Mouse (Mus musculus) heart, embryonic 14.5 days (tissue): ENCODE measurements around the gene Bmpr1b. TPM values are rescaled to one million over a fixed set of nuclear protein-coding genes. Genes with fewer than 3 reads are reported as not detected.

Source experiments
- ATAC-seq: fragments of 200-750 bp; cut with Nextera tagmentation; 2 replicates; pipeline ENCODE4 v1.8.0; 2017; ENCODE audit warnings: low read depth, moderate TSS enrichment; ENCODE audit not compliant: insufficient number of reproducible peaks, insufficient read depth, low FRiP score
- H3K27ac ChIP-seq, 2 experiments: fragments of 200-500 bp in 1 of 2; fragments of 300-500 bp in 1 of 2; sonication (generic) in 1 of 2; replicated peaks in 1 of 2; 2 replicates each; pipeline ENCODE4 v1.5.1; 2012 to 2014; ENCODE audit warnings: low read depth in 2 of 2, low read length in 2 of 2, control low read depth in 1 of 2, mild to moderate bottlenecking in 1 of 2, mixed read lengths in 1 of 2; ENCODE audit not compliant: control insufficient read depth in 1 of 2, insufficient read depth in 1 of 2
- H3K27me3 ChIP-seq: fragments of 300-500 bp; sonication (generic); 2 replicates; pipeline ENCODE4 v1.6.1; 2014; ENCODE audit warnings: mild to moderate bottlenecking, low read length, control low read depth; ENCODE audit not compliant: control insufficient read depth, insufficient read depth
- H3K36me3 ChIP-seq: fragments of 300-500 bp; sonication (generic); 2 replicates; pipeline ENCODE4 v1.6.1; 2014; ENCODE audit warnings: mild to moderate bottlenecking, control low read depth, low read length, mixed read lengths; ENCODE audit not compliant: control insufficient read depth, insufficient read depth
- H3K4me1 ChIP-seq, 2 experiments: fragments of 200-500 bp in 1 of 2; fragments of 300-500 bp in 1 of 2; sonication (generic) in 1 of 2; 2 replicates each; pipeline ENCODE4 v1.6.1; 2012 to 2014; ENCODE audit warnings: low read length in 2 of 2, control low read depth in 1 of 2, mixed read lengths in 1 of 2; ENCODE audit not compliant: control insufficient read depth in 2 of 2, insufficient read depth in 2 of 2
- H3K4me2 ChIP-seq: fragments of 300-500 bp; sonication (generic); 2 replicates; pipeline ENCODE4 v1.6.1; 2014; ENCODE audit warnings: mild to moderate bottlenecking, low read length
- H3K4me3 ChIP-seq, 2 experiments: fragments of 200-500 bp in 1 of 2; fragments of 300-500 bp in 1 of 2; sonication (generic) in 1 of 2; 2 replicates each; pipeline ENCODE4 v1.5.1; 2012 to 2014; ENCODE audit warnings: low read length in 2 of 2, mild to moderate bottlenecking in 2 of 2, control low read depth in 1 of 2, low read depth in 1 of 2, moderate library complexity in 1 of 2; ENCODE audit not compliant: control insufficient read depth in 1 of 2, insufficient read depth in 1 of 2
- H3K9ac ChIP-seq: fragments of 300-500 bp; sonication (generic); 2 replicates; pipeline ENCODE4 v1.6.1; 2014; ENCODE audit warnings: mild to moderate bottlenecking, low read length
- H3K9me3 ChIP-seq: fragments of 300-500 bp; sonication (generic); 2 replicates; pipeline ENCODE4 v1.6.1; 2016; ENCODE audit warnings: low read length, control low read depth; ENCODE audit not compliant: control insufficient read depth
- WGBS: fragments of 180-500 bp; shearing (Covaris S2); extraction: QIAGEN DNeasy Blood & Tissue Kit; methylation state at CpG from one replicate; pipeline ENCODE4 v1.1.7; 2014; 5-methylcytosine and 5-hydroxymethylcytosine counted together
- polyA plus RNA-seq: library from polyadenylated mRNA; unstranded; fragments of >200 nt; fragmentation: Nextera tagmentation; extraction: Ambion mirVana; gene quantifications from 2 replicates; pipeline ENCODE4 v1.2.1, GENCODE M21; 2014

Bmpr1b gene
- polyA plus RNA-seq, 1 experiment from 2014 or later, result 0.70 TPM

DNA sequence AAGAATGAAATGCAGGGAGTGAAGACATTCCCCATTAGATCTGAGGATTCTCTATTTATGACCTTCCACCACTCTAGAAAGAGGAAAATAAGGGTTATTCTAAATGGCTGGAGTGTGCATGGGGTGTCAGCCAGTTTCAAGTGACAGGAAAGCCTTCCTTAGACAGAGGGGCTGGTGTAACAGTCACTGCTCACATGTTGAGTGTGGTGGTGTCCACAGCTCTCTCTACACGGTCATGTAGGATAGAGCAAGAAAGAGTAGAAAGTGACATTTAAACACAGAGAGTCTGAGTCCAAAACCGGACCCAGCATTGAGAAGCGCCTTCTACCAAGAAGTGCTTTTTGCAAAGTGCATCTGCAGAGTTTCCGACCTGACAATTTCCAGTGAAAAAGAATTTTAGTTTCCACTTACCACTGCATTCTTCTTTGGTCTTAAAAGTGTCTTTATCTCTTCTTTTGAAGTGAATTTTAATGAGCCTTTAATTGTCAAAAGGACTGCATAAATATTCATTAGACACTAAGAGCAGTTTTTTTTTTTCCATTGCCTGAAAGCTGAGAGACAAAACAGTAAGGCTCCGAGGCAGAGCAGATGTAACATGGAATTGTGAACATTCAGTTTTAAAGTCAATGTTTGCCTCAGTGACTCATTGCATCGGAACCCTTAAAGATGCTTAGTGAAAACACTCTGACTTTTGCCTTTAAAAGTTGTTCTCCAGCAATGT is 263.2 kb downstream of the Bmpr1b start:
- 80% methylated on average over 6 of the region's 6 CpGs for WGBS

DNA sequence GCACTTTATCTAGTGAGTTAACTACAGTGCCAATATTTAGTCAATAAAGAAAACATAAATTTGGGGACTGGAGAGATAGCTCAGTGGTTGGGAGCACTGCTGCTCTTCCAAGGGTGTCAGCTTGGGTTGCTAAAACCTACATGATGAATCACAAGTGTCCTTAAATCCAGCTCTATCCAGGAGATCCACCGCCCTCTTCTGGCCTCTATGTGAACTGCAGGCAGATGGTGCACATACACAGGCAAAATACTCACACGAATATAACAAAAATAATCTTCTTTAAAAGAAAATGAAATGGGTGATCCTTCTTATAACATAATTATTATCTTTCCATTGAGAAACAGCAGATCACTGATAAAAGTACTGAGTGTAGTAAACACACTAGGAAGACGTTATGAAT is 268.9 kb downstream of the Bmpr1b start:
- Histone ChIP-seq H3K9ac (no peak overlapping the region), H3K9me3 (peaks cover 4% of the 10 kb centered on the region; the same call in 1 of the 2 replicates), H3K27ac (no peak overlapping the region), H3K4me3 (no peak overlapping the region), H3K27me3 (no peaks in the 10 kb centered on the region), H3K4me1 (no peaks in the 10 kb centered on the region), H3K36me3 (no peaks in the 10 kb centered on the region), H3K4me2 (no peak overlapping the region)
- 84% methylated on average over 3 of the region's 3 CpGs for WGBS
- no peak for ATAC-seq

More for the DNA sequence above, 263.2 kb downstream of the Bmpr1b start:
- H3K27me3 ChIP-seq, result no peaks in the 10 kb centered on the region
- H3K27ac ChIP-seq, result no peak overlapping the region
- no peaks in the 10 kb centered on the region for H3K4me1 ChIP-seq
- no peak overlapping the region for H3K4me3 ChIP-seq
- no peaks in the 10 kb centered on the region for H3K9me3 ChIP-seq
- H3K36me3 ChIP-seq, result no peaks in the 10 kb centered on the region
- no peak overlapping the region for H3K4me2 ChIP-seq
- no peak for ATAC-seq
- no peak overlapping the region for H3K9ac ChIP-seq

DNA sequence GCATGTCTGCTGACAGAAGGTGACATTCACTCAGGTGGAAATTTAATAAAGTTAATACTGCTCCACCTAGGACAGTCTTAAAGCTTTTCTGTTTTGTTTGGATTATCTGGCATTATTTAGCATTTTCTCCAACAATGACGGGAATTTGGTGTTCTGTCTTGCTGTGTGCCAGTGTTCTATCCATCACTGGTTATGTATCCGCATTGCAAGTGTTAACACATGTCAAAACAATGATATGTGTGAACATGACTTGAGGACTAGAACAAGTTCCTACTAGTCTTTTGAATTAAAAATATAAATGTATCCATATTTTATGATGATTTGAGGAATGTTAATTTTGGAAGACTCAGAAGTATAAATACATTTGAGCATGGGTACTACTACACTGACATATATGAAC is 269.7 kb downstream of the Bmpr1b start:
- Histone ChIP-seq H3K36me3 (no peaks in the 10 kb centered on the region), H3K4me2 (no peak overlapping the region), H3K9ac (no peak overlapping the region), H3K9me3 (peaks cover 4% of the 10 kb centered on the region; the same call in 1 of the 2 replicates), H3K27me3 (no peaks in the 10 kb centered on the region), H3K4me3 (no peak overlapping the region), H3K27ac (no peak overlapping the region), H3K4me1 (no peaks in the 10 kb centered on the region)
- WGBS, result 85% methylated on average over 2 of the region's 2 CpGs
- ATAC-seq, result no peak

DNA sequence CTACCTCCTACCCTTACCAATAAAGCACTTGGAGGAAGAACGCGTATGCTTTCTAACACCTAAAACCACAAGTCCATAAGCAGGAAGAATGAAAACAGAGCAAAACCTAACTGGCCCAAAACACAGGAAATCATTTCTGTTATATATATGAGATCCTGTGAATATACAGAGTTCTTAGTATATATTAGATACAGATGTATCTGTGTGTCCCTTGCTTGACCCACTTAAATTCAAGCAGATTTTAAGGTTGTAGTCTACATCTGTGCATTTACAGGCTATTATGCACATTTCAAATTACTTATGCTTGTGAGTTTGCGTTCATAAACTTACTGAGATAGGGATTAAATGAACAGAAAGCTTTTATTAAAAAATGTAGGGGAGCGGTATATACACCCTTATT is 271.5 kb downstream of the Bmpr1b start:
- Histone ChIP-seq H3K4me2 (no peak overlapping the region), H3K4me3 (no peak overlapping the region), H3K4me1 (no peaks in the 10 kb centered on the region), H3K27ac (no peak overlapping the region), H3K9me3 (peaks cover 4% of the 10 kb centered on the region; the same call in 1 of the 2 replicates), H3K27me3 (no peaks in the 10 kb centered on the region), H3K9ac (no peak overlapping the region), H3K36me3 (no peaks in the 10 kb centered on the region)
- no peak for ATAC-seq
- WGBS, result 89% methylated on average over 4 of the region's 4 CpGs

DNA sequence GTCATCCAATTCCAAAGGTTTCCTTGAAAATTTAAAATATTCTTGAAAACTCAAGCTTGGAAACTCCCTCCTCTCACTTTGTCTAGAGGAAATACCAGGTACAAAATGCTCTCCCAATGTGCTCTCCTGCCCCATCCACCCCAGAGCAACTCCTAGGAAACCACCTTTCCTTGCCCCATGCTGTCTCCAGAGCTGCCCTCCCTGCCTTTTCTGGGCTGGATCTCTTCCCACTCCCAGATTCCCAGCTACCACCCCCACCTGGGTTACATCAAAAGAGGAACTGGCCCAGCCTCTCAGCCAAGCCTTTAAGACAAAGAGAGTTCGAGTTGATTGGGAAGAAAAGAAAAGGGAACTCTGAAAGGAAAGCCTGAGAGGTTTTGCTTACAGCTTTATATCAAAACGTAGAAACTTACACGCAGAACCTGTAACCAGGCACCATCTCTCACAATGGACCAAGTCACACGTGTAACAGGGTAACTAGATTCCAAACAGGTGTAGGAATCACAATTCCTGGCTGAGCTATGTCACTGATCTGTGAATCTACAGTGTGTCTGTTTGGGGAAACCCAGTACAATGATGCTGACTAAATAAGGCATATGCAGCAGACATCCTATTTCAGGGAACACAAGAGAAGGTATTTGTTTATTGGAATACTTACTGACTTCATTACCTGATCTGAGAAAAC is 272.2 kb downstream of the Bmpr1b start:
- H3K27ac ChIP-seq, result no peak overlapping the region
- WGBS, result 42% methylated on average over 4 of the region's 4 CpGs
- H3K4me3 ChIP-seq, result no peak overlapping the region
- no peak overlapping the region for H3K4me2 ChIP-seq
- H3K4me1 ChIP-seq, result no peaks in the 10 kb centered on the region
- H3K27me3 ChIP-seq, result no peaks in the 10 kb centered on the region
- H3K36me3 ChIP-seq, result no peaks in the 10 kb centered on the region
- H3K9ac ChIP-seq, result no peak overlapping the region
- peaks cover 4% of the 10 kb centered on the region; the same call in 1 of the 2 replicates for H3K9me3 ChIP-seq
- no peak for ATAC-seq

DNA sequence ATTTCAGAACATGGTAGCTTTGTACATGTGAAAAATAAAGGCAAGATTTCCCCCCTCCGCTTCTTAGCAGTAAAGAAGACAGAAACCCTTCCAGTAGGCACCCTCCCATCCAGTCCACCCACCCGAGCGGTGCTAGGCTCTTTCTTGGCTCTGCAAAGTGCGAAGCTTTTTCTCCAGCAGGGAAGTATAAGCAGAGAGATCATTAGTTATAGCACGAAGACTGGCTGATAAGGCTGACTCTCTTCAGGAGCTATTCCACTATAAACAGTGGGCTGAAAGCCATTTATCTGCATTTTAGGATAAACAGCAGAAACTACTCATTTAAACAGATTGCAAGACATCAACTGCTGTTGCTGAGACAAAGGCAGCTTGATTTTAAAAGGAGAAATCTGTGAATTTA is 274.1 kb downstream of the Bmpr1b start:
- Histone ChIP-seq H3K27me3 (no peaks in the 10 kb centered on the region), H3K36me3 (no peaks in the 10 kb centered on the region), H3K4me1 (no peaks in the 10 kb centered on the region), H3K4me2 (no peak overlapping the region), H3K4me3 (no peak overlapping the region), H3K9me3 (peaks cover under 1% of the 10 kb centered on the region; the same call in 1 of the 2 replicates), H3K27ac (no peak overlapping the region), H3K9ac (no peak overlapping the region)
- ATAC-seq, result no peak
- WGBS, result 46% methylated on average over 5 of the region's 5 CpGs

DNA sequence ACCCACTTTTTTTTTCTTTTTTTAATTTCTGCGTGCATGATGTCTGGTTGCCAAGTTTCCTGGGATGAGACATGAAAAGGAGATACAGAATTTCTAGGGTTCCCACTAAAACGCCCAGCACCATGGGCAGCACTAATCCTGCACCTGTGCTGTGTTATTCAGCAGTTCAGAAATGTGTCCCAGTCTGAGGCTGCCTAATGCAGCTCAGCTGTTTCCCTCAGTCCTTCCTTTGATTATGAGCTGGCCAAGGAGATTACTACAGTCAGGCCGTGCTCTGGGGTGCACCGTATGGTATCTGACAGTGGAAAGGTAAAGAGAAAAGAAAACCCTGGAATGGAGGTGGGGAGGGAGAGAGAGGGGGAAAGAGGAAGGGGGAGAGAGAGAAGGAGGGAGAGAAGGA is 278.6 kb downstream of the Bmpr1b start:
- no peaks in the 10 kb centered on the region for H3K36me3 ChIP-seq
- 31% methylated on average over 4 of the region's 4 CpGs for WGBS
- no peaks in the 10 kb centered on the region for H3K27me3 ChIP-seq
- no peaks in the 10 kb centered on the region for H3K4me1 ChIP-seq
- no peak overlapping the region for H3K27ac ChIP-seq
- no peaks in the 10 kb centered on the region for H3K9me3 ChIP-seq
- no peak for ATAC-seq
- no peak overlapping the region for H3K4me2 ChIP-seq
- no peak overlapping the region for H3K9ac ChIP-seq
- H3K4me3 ChIP-seq, result no peak overlapping the region
